Mouse (Mus musculus): Measurements from ENCODE around the gene Postn.

Postn gene

GRCm38 (mm10) chr3:54360897-54361296, at the start of gene Postn:
Postn (plus strand) TSS chr3:54361109.
- DNase-seq (ENCODE audit: low read depth, low spot score), result no peak

GRCm38 (mm10) chr3:54314055-54314454, 46.9 kb upstream of the Postn start:
- no peak for DNase-seq (ENCODE audit: low read depth, low spot score)

- DNase-seq (ENCODE audit: low read depth, low spot score), result peak; percentile 32
Measured at GRCm38 (mm10) chr3:54352891-54353652, 7.8 kb upstream of the Postn start.

GRCm38 (mm10) chr3:54357561-54357960, 3.3 kb upstream of the Postn start:
- DNase-seq (ENCODE audit: low read depth, low spot score), result no peak

GRCm38 (mm10) chr3:54358463-54359189, 2.3 kb upstream of the Postn start:
- no peak for DNase-seq (ENCODE audit: low read depth, low spot score)

GRCm38 (mm10) chr3:54361656-54362055, 747 bp downstream of the Postn start:
- DNase-seq (ENCODE audit: low read depth, low spot score), result no peak

GRCm38 (mm10) chr3:54371015-54371414, 10.1 kb downstream of the Postn start:
- no peak for DNase-seq (ENCODE audit: low read depth, low spot score)

- no peak for DNase-seq (ENCODE audit: low read depth, low spot score)
Measured at GRCm38 (mm10) chr3:54372625-54373024, 11.7 kb downstream of the Postn start.

- no peak for DNase-seq (ENCODE audit: low read depth, low spot score)
Measured at GRCm38 (mm10) chr3:54376014-54376413, 15.1 kb downstream of the Postn start.

- DNase-seq (ENCODE audit: low read depth, low spot score), result no peak
Measured at GRCm38 (mm10) chr3:54377647-54378046, 16.7 kb downstream of the Postn start.

- no peak for DNase-seq (ENCODE audit: low read depth, low spot score)
Measured at GRCm38 (mm10) chr3:54378135-54378534, 17.2 kb downstream of the Postn start.

- no peak for DNase-seq (ENCODE audit: low read depth, low spot score)
Measured at GRCm38 (mm10) chr3:54379981-54380380, 19.1 kb downstream of the Postn start.

- DNase-seq (ENCODE audit: low read depth, low spot score), result no peak
Measured at GRCm38 (mm10) chr3:54399321-54399720, 38.4 kb downstream of the Postn start.

- no peak for DNase-seq (ENCODE audit: low read depth, low spot score)
Measured at GRCm38 (mm10) chr3:54399911-54400310, 39.0 kb downstream of the Postn start.

GRCm38 (mm10) chr3:54400617-54401016, 39.7 kb downstream of the Postn start:
- DNase-seq (ENCODE audit: low read depth, low spot score), result no peak

GRCm38 (mm10) chr3:54401706-54402105, 40.8 kb downstream of the Postn start:
- DNase-seq (ENCODE audit: low read depth, low spot score), result no peak

GRCm38 (mm10) chr3:54403791-54404190, 42.9 kb downstream of the Postn start:
- DNase-seq (ENCODE audit: low read depth, low spot score), result no peak

GRCm38 (mm10) chr3:54406567-54406966, 45.7 kb downstream of the Postn start:
- DNase-seq (ENCODE audit: low read depth, low spot score), result no peak

GRCm38 (mm10) chr3:54411052-54411451, 50.1 kb downstream of the Postn start:
- no peak for DNase-seq (ENCODE audit: low read depth, low spot score)

GRCm38 (mm10) chr3:54412885-54413583, 52.1 kb downstream of the Postn start:
- DNase-seq (ENCODE audit: low read depth, low spot score), result no peak

GRCm38 (mm10) chr3:54413584-54413897, 52.6 kb downstream of the Postn start:
- no peak for DNase-seq (ENCODE audit: low read depth, low spot score)

GRCm38 (mm10) chr3:54414386-54414785, 53.5 kb downstream of the Postn start:
- no peak for DNase-seq (ENCODE audit: low read depth, low spot score)

Measured in A20 (cell line).